Mouse (Mus musculus) testis, adult 2 months (tissue): ENCODE data around the gene Faim.

Experiments used
- CTCF ChIP-seq: fragments of 200-500 bp; IDR thresholded peaks from 2 replicates; pipeline ENCODE4 v1.5.1; 2012; ENCODE audit warnings: low read depth, mild to moderate bottlenecking, inconsistent platforms, low read length, moderate library complexity; ENCODE audit not compliant: control insufficient read depth, insufficient read depth, insufficient replicate concordance
- POLR2A ChIP-seq: fragments of 200-500 bp; IDR thresholded peaks from 2 replicates; pipeline ENCODE4 v1.6.1; 2012; ENCODE audit warnings: low read depth, mild to moderate bottlenecking, inconsistent platforms, low read length, moderate library complexity; ENCODE audit not compliant: control insufficient read depth

GRCm38 (mm10) chr9:98986476-98987096 lies 413 bp downstream of the Faim start:
- TF ChIP-seq POLR2A = no peak
- no peak for TF ChIP-seq CTCF
